Comparison of ENCODE assay signal across 24 mouse cellular contexts in genomic region chr12:15122586-15123212, GRCm38 (mm10).
"Had no signal": no experiment of that assay in that cellular context is flagged by ENCODE, and none has a peak within 500 bp of the region (broad histone marks: within the 10 kb centered on the region; RNA-seq: fewer than 3 reads in every experiment).

No protein-coding gene starts in this region.

- H3K9ac ChIP-seq: kidney, embryonic 15.5 days; limb, embryonic 13.5 days; liver, embryonic 12.5 days; liver, embryonic 15.5 days; lung, embryonic 15.5 days; neural tube, embryonic 12.5 days; neural tube, embryonic 15.5 days; stomach, embryonic 15.5 days had no signal

- ATAC-seq: liver, embryonic 12.5 days had no signal

- DNase-seq: kidney, adult 8-10 months; kidney, postnatal 10 days; kidney, postnatal 4 days; layer of hippocampus, postnatal 36 days; liver; lung, adult 18-20 months; lung, postnatal 10 days; lung, postnatal 36 days; midbrain, embryonic 14.5 days; right cerebral cortex, adult 18-20 months; right cerebral cortex, postnatal 14 days; spleen, adult 18-20 months; thymus, adult 18-20 months; thymus, postnatal 36 days had no signal

- H3K4me2 ChIP-seq: kidney, embryonic 15.5 days; limb, embryonic 13.5 days; liver, embryonic 12.5 days; liver, embryonic 15.5 days; lung, embryonic 15.5 days; midbrain, embryonic 11.5 days; neural tube, embryonic 12.5 days; neural tube, embryonic 15.5 days; stomach, embryonic 15.5 days had no signal

- H3K36me3 ChIP-seq: kidney, embryonic 15.5 days; limb, embryonic 10.5 days; limb, embryonic 13.5 days; liver, embryonic 12.5 days; liver, embryonic 15.5 days; lung, embryonic 15.5 days; neural tube, embryonic 12.5 days; neural tube, embryonic 15.5 days; stomach, embryonic 15.5 days had no signal

- H3K9me3 ChIP-seq: kidney, embryonic 15.5 days; limb, embryonic 10.5 days; limb, embryonic 13.5 days; liver, embryonic 12.5 days; liver, embryonic 15.5 days; lung, embryonic 15.5 days; neural tube, embryonic 12.5 days; neural tube, embryonic 15.5 days; stomach, embryonic 15.5 days had no signal

- H3K27ac ChIP-seq: kidney, embryonic 15.5 days; limb, embryonic 10.5 days; limb, embryonic 13.5 days; liver, embryonic 12.5 days; liver, embryonic 15.5 days; lung, embryonic 15.5 days; neural tube, embryonic 12.5 days; neural tube, embryonic 15.5 days; stomach, embryonic 15.5 days had no signal

- H3K27me3 ChIP-seq: kidney, embryonic 15.5 days; limb, embryonic 13.5 days; liver, embryonic 12.5 days; liver, embryonic 15.5 days; lung, embryonic 15.5 days; neural tube, embryonic 12.5 days; neural tube, embryonic 15.5 days; stomach, embryonic 15.5 days had no signal

- H3K4me3 ChIP-seq: kidney, embryonic 15.5 days; limb, embryonic 10.5 days; limb, embryonic 13.5 days; liver, embryonic 12.5 days; liver, embryonic 15.5 days; lung, embryonic 15.5 days; neural tube, embryonic 12.5 days; neural tube, embryonic 15.5 days; stomach, embryonic 15.5 days had no signal

- H3K4me1 ChIP-seq: kidney, embryonic 15.5 days; limb, embryonic 10.5 days; limb, embryonic 13.5 days; liver, embryonic 12.5 days; liver, embryonic 15.5 days; lung, embryonic 15.5 days; neural tube, embryonic 12.5 days; neural tube, embryonic 15.5 days; stomach, embryonic 15.5 days had no signal
